Mouse (Mus musculus): ENCODE data around the gene Tnip1.

- TF ChIP-seq POLR2A (IDR thresholded peaks at IDR 0.05; ENCODE audit: low read depth, low read length) (no peak), POLR2AphosphoS2 (IDR thresholded peaks at IDR 0.05; ENCODE audit: low read depth, low read length) (no peak), EP300 (IDR thresholded peaks at IDR 0.05; ENCODE audit: low read length) (no peak), CTCF (conservative IDR thresholded peaks at IDR 0.05 in 1 of 2, IDR thresholded peaks at IDR 0.05 in 1 of 2; ENCODE audit: low read depth in 2 of 2, low read length in 2 of 2) (no peak), SIN3A (IDR thresholded peaks at IDR 0.05; ENCODE audit: low read length) (no peak), RAD21 (IDR thresholded peaks at IDR 0.05; ENCODE audit: low read depth, low read length) (no peak; the same call in 1 of the 2 replicates), USF1 (IDR thresholded peaks at IDR 0.05; ENCODE audit: low read depth, low read length) (no peak), UBTF (IDR thresholded peaks at IDR 0.05; ENCODE audit: low read depth, low read length) (no peak)
These were observed 43.0 kb upstream of the Tnip1 start for GRCm38 (mm10) chr11:55005684-55006083.
